Mouse (Mus musculus) bone marrow macrophage, adult 2 months (primary cell): ENCODE data around the gene Poc1a.

Experiments
- CTCF ChIP-seq: IDR thresholded peaks from 2 replicates; pipeline ENCODE4 v1.5.1; 2012; ENCODE audit warnings: low read depth, mild to moderate bottlenecking, low read length, moderate library complexity
- POLR2A ChIP-seq: IDR thresholded peaks from 2 replicates; pipeline ENCODE4 v1.6.1; 2012; ENCODE audit warnings: mild to moderate bottlenecking, low read depth, low read length, borderline replicate concordance

- no peak for TF ChIP-seq CTCF
- no peak for TF ChIP-seq POLR2A
Measured at GRCm38 (mm10) chr9:106265358-106266075, 15.3 kb upstream of the Poc1a start.
